ENCODE assay signal across 8 mouse cellular contexts in the genomic region with DNA sequence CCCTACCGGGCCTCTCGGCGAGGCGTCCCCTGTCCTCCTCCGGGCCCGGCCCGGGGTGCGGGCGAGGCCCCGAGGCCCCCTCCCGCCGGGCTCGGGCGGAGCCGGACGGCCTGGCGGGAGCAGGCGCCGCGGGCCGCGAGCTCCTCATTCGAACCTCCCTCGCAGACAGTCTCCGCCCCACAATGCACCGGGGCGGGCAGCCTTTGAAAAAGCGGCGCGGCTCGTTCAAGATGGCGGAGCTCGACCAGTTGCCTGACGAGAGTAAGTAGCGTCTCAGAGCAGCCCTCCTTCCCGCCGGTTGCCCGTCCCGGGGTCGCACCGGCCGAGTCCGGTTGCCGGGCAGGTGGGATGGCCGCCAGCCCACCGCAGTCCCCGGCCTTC. TPM values are rescaled to one million over a fixed set of nuclear protein-coding genes. Genes with fewer than 3 reads are reported as not detected.
DNase-seq lines count a peak whose midpoint lies in the region; ATAC-seq and TF ChIP-seq lines count a peak whose summit lies in the region.

A gene (plus strand): TSS at position 14 of the 381 bp plus-strand sequence.

- peak within 1 kb of the TSS; percentile 83 for H3K4me2 ChIP-seq in forebrain, embryonic 13.5 days
- peak within 1 kb of the TSS; percentile 87 for H3K4me2 ChIP-seq in neural tube, embryonic 15.5 days

- intact Hi-C loops in heart, postnatal 14 days (cut with DNase I), result loop anchor here (5.0 kb wide), 1 partner anchor 74 kb away; a partner anchor contains a TSS

- peak within 1 kb of the TSS; percentile 98 for H3K9ac ChIP-seq in forebrain, embryonic 13.5 days
- peak within 1 kb of the TSS; percentile 79 for H3K9ac ChIP-seq in neural tube, embryonic 15.5 days (replicated peaks)

- ATAC-seq in forebrain, embryonic 13.5 days, result peak; percentile 93
- ATAC-seq in neural tube, embryonic 15.5 days (ENCODE audit: low FRiP score), result peak; percentile 95

- no peaks in the 10 kb centered on the region for H3K27me3 ChIP-seq in E14TG2a.4 (ENCODE audit: insufficient read depth, low read length)
- H3K27me3 ChIP-seq in forebrain, embryonic 13.5 days, result no peaks in the 10 kb centered on the region
- H3K27me3 ChIP-seq in neural tube, embryonic 15.5 days (replicated peaks), result no peaks in the 10 kb centered on the region

- peak; percentile 90 for DNase-seq in c-Kit-positive CD71-positive TER-119-positive erythroid progenitor cells, embryonic 14.5 days (ENCODE audit: low spot score)
- peak; percentile 93 to 95 for DNase-seq in heart, postnatal 14 days
- DNase-seq in layer of hippocampus, adult 11-12 months (ENCODE audit: low spot score), result peak; percentile 86
- peak; percentile 90 to 91 for DNase-seq in lung, adult 18-20 months
- peak; percentile 94 for DNase-seq in testis, postnatal 14 days (ENCODE audit: low spot score)

- peaks cover 11% of the 10 kb centered on the region; the same call in 1 of the 2 replicates for H3K36me3 ChIP-seq in E14TG2a.4 (ENCODE audit: insufficient read depth, low read length)
- 0 out of 2 replicates have a peak, but pooled peaks cover 4% of the 10 kb centered on the region for H3K36me3 ChIP-seq in forebrain, embryonic 13.5 days (ENCODE audit: poor library complexity, severe bottlenecking)
- H3K36me3 ChIP-seq in neural tube, embryonic 15.5 days, result no peaks in the 10 kb centered on the region

- peak within 1 kb of the TSS; percentile 96 for H3K4me3 ChIP-seq in E14TG2a.4 (replicated peaks; ENCODE audit: low read length)
- peak within 1 kb of the TSS; percentile 97 for H3K4me3 ChIP-seq in forebrain, embryonic 13.5 days
- peak within 1 kb of the TSS; percentile 98 for H3K4me3 ChIP-seq in neural tube, embryonic 15.5 days (replicated peaks)

- TF ChIP-seq CTCF in E14TG2a.4 (conservative IDR thresholded peaks at IDR 0.05; ENCODE audit: low read length), result no peak

- peak within 1 kb of the TSS; percentile 90 for H3K27ac ChIP-seq in forebrain, embryonic 13.5 days
- peak within 1 kb of the TSS; percentile 81 for H3K27ac ChIP-seq in neural tube, embryonic 15.5 days (replicated peaks)

- 1% methylated on average over 39 of the region's 47 CpGs for WGBS in forebrain, embryonic 13.5 days
- WGBS in neural tube, embryonic 15.5 days, result under 1% methylated on average over 40 of the region's 47 CpGs

- H3K4me1 ChIP-seq in E14TG2a.4 (replicated peaks; ENCODE audit: low read depth, low read length), result peaks cover 29% of the 10 kb centered on the region
- H3K4me1 ChIP-seq in forebrain, embryonic 13.5 days, result peaks cover 27% of the 10 kb centered on the region
- H3K4me1 ChIP-seq in neural tube, embryonic 15.5 days, result peaks cover 22% of the 10 kb centered on the region

- H3K9me3 ChIP-seq in E14TG2a.4 (ENCODE audit: low read length), result no peaks in the 10 kb centered on the region
- no peaks in the 10 kb centered on the region for H3K9me3 ChIP-seq in forebrain, embryonic 13.5 days (replicated peaks)
- no peaks in the 10 kb centered on the region for H3K9me3 ChIP-seq in neural tube, embryonic 15.5 days (replicated peaks)

RNA-seq across cellular contexts. Expression of the gene that starts here (rescaled TPM):
- polyA plus RNA-seq in forebrain, embryonic 13.5 days (2015; fragmentation: Nextera tagmentation; extraction: Ambion mirVana), result 22.7 and 24.2 TPM in 2 replicates
- 1 to 10 TPM; 3.8 to 4.1 TPM for total RNA-seq in heart, postnatal 14 days (2021)
- 8.3 and 10.9 TPM in 2 replicates for polyA plus RNA-seq in neural tube, embryonic 15.5 days (2015; fragmentation: Nextera tagmentation; extraction: Ambion mirVana)

Comparison
In these comparisons a context has a peak if more than half of its experiments do, and no peak if none do; other contexts are left out.
1. Peak in every context shown above with its lines: DNase-seq, ATAC-seq, H3K4me3 ChIP-seq and H3K27ac ChIP-seq.